Mouse (Mus musculus): ENCODE measurements at regions not wholly inside any gene's neighbourhood (a gene's known extent, or its start where the extent isn't known, plus 50 kb on each side); places are given as distances from the start of the nearest gene placed in this dataset.

DNA sequence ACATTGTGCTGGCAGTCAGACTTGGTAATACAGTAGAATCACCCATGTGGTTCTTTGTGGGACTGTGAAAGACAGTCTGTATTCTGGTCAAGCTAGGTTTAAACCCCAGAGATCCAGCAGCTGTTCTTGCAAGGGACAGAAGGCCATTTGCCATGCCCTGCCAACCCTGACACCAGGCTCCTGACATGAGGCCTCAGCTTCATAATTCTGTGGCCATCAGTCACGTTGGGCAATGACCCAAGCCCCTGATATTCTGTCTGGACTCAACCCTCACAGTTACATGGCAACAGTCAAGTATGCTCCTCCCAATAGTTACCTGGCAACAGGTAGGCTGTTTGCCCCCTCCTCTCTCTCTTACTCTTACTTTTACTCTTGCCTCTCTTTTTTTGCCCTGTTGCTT lies 221.3 kb downstream of the Serpinb8 start:
- TF ChIP-seq CTCF (IDR thresholded peaks at IDR 0.05; ENCODE audit: low read depth): no peak
- TF ChIP-seq EP300 (optimal IDR thresholded peaks at IDR 0.05): no peak
- Histone ChIP-seq H3K4me3 (ENCODE audit: low read depth, low read length) (no peak overlapping the region), H3K9ac (ENCODE audit: low read length) (no peak overlapping the region), H3K27me3 (ENCODE audit: control insufficient read depth, insufficient read depth, low read length) (no peaks in the 10 kb centered on the region), H3K4me2 (replicated peaks; ENCODE audit: low read depth) (no peak overlapping the region), H3K4me1 (replicated peaks; ENCODE audit: control insufficient read depth, insufficient read depth) (no peaks in the 10 kb centered on the region), H3K9me3 (ENCODE audit: control insufficient read depth, low read length) (no peaks in the 10 kb centered on the region), H3K36me3 (ENCODE audit: control insufficient read depth, insufficient read depth, low read length) (no peaks in the 10 kb centered on the region), H3K27ac (replicated peaks) (no peak overlapping the region)
- ATAC-seq (ENCODE audit: low FRiP score, low TSS enrichment) (no peak), DNase-seq (ENCODE audit: low spot score) (no peak)
- 53% methylated on average over 1 of the region's 1 CpGs for WGBS

DNA sequence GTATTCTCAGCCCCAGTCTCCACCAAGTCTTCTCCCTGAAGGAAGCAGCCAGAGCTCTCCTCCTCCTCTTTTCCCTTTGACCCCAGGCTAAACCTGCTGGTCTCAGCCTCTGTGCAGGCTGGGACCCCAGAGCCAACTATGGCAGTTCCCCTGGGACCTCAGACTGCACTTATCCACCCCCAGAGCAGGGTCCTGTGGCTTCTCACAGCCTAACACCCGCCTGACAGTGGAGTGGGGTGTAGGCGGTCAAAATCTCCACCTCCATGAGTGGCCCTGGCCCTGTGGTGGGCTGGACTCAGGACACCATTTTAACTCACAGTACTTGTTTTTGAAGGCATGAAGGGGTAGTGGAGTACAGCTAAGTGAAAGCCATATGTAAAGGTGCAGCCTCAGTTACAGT lies 222.1 kb downstream of the Serpinb8 start:
- H3K36me3 ChIP-seq (ENCODE audit: control insufficient read depth, insufficient read depth, low read length): no peaks in the 10 kb centered on the region
- ATAC-seq (ENCODE audit: low FRiP score, low TSS enrichment) (no peak), DNase-seq (ENCODE audit: low spot score) (no peak)
- no peak overlapping the region for H3K4me3 ChIP-seq (ENCODE audit: low read depth, low read length)
- H3K9ac ChIP-seq (ENCODE audit: low read length): no peak overlapping the region
- H3K9me3 ChIP-seq (ENCODE audit: control insufficient read depth, low read length): no peaks in the 10 kb centered on the region
- no peaks in the 10 kb centered on the region for H3K27me3 ChIP-seq (ENCODE audit: control insufficient read depth, insufficient read depth, low read length)
- H3K27ac ChIP-seq (replicated peaks): no peak overlapping the region
- H3K4me1 ChIP-seq (replicated peaks; ENCODE audit: control insufficient read depth, insufficient read depth): no peaks in the 10 kb centered on the region
- 79% methylated on average over 2 of the region's 2 CpGs for WGBS
- H3K4me2 ChIP-seq (replicated peaks; ENCODE audit: low read depth): no peak overlapping the region
- TF ChIP-seq CTCF (IDR thresholded peaks at IDR 0.05; ENCODE audit: low read depth) (no peak), EP300 (optimal IDR thresholded peaks at IDR 0.05) (no peak)

DNA sequence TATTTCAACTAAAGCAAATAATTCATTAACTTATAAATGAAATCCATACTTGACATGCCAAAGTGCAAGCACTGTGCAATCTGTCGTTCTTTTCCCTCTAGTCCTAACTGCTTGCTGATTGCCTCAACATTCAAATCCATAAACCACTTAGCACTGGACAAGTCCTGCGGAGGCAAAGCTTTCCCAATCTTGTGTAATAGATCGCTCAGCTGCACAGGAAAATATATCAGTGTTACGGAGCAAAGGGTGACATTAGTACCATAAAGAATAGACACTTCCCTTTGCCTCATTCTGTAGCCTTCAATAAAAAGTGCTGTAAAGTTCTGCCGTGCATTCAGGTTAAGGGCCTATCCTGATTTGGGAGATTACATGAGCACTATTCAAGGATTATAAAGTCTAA lies 248.1 kb downstream of the Serpinb8 start:
- TF ChIP-seq EP300 (optimal IDR thresholded peaks at IDR 0.05): no peak
- no peak for TF ChIP-seq CTCF (IDR thresholded peaks at IDR 0.05; ENCODE audit: low read depth)
- ATAC-seq (ENCODE audit: low FRiP score, low TSS enrichment) (no peak), DNase-seq (ENCODE audit: low spot score) (no peak)
- no peaks in the 10 kb centered on the region for H3K27me3 ChIP-seq (ENCODE audit: control insufficient read depth, insufficient read depth, low read length)
- no peak overlapping the region for H3K4me3 ChIP-seq (ENCODE audit: low read depth, low read length)
- H3K27ac ChIP-seq (replicated peaks): no peak overlapping the region
- 68% methylated on average over 5 of the region's 5 CpGs for WGBS
- H3K9ac ChIP-seq (ENCODE audit: low read length): no peak overlapping the region
- no peak overlapping the region for H3K4me2 ChIP-seq (replicated peaks; ENCODE audit: low read depth)
- no peaks in the 10 kb centered on the region for H3K36me3 ChIP-seq (ENCODE audit: control insufficient read depth, insufficient read depth, low read length)
- H3K9me3 ChIP-seq (ENCODE audit: control insufficient read depth, low read length): no peaks in the 10 kb centered on the region
- no peaks in the 10 kb centered on the region for H3K4me1 ChIP-seq (replicated peaks; ENCODE audit: control insufficient read depth, insufficient read depth)

DNA sequence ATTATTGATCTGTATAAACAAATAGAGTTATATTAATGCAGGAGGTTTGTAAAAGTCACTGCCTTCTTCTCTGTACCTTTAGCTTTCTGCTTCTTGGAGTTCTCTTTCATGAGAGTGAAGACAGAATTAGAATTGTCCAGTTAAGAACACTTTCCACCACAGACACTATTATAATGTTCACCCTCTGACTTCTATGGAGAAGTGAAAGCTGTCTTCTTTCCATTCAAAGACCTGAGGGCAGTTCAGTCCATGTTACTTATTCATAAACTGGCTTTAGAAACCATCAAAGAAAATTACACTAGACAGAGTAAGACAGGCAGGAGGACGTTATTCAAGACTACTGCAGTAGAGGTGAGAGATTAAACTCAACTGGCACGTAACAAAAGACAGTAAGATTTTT lies 262.6 kb downstream of the Serpinb8 start:
- Histone ChIP-seq H3K4me2 (replicated peaks; ENCODE audit: low read depth) (no peak overlapping the region), H3K9me3 (ENCODE audit: control insufficient read depth, low read length) (no peaks in the 10 kb centered on the region), H3K36me3 (ENCODE audit: control insufficient read depth, insufficient read depth, low read length) (no peaks in the 10 kb centered on the region), H3K27me3 (ENCODE audit: control insufficient read depth, insufficient read depth, low read length) (no peaks in the 10 kb centered on the region), H3K4me1 (replicated peaks; ENCODE audit: control insufficient read depth, insufficient read depth) (no peaks in the 10 kb centered on the region), H3K4me3 (ENCODE audit: low read depth, low read length) (no peak overlapping the region), H3K9ac (ENCODE audit: low read length) (no peak overlapping the region), H3K27ac (replicated peaks) (no peak overlapping the region)
- DNase-seq (ENCODE audit: low spot score): no peak
- 65% methylated on average over 2 of the region's 2 CpGs for WGBS
- TF ChIP-seq EP300 (optimal IDR thresholded peaks at IDR 0.05): no peak
- no peak for TF ChIP-seq CTCF (IDR thresholded peaks at IDR 0.05; ENCODE audit: low read depth)
- ATAC-seq (ENCODE audit: low FRiP score, low TSS enrichment): no peak

DNA sequence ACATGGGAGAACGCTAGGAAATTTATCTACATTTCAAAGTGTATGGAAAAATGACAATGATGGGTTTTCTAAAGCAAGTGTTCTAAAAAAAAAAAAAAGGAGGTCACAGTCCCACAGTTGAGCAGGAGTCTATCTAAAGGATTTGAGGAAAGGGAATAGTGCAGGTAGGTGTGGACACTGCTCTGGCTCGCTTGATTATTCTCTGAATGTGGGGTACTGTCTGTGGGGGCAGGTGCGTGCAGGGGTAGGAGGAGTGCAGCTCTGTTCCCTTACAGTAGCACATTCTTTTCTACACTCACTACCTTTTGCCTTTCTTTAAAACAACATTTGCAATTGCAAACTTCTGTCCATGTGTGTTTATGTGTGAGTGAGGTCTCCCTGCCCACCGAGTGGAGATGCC lies 263.2 kb downstream of the Serpinb8 start:
- Histone ChIP-seq H3K9ac (ENCODE audit: low read length) (no peak overlapping the region), H3K4me3 (ENCODE audit: low read depth, low read length) (no peak overlapping the region), H3K27me3 (ENCODE audit: control insufficient read depth, insufficient read depth, low read length) (no peaks in the 10 kb centered on the region), H3K27ac (replicated peaks) (no peak overlapping the region), H3K4me2 (replicated peaks; ENCODE audit: low read depth) (no peak overlapping the region), H3K4me1 (replicated peaks; ENCODE audit: control insufficient read depth, insufficient read depth) (no peaks in the 10 kb centered on the region), H3K36me3 (ENCODE audit: control insufficient read depth, insufficient read depth, low read length) (no peaks in the 10 kb centered on the region), H3K9me3 (ENCODE audit: control insufficient read depth, low read length) (no peaks in the 10 kb centered on the region)
- TF ChIP-seq EP300 (optimal IDR thresholded peaks at IDR 0.05): no peak
- no peak for TF ChIP-seq CTCF (IDR thresholded peaks at IDR 0.05; ENCODE audit: low read depth)
- ATAC-seq (ENCODE audit: low FRiP score, low TSS enrichment): no peak
- WGBS: 80% methylated on average over 4 of the region's 4 CpGs
- no peak for DNase-seq (ENCODE audit: low spot score)

DNA sequence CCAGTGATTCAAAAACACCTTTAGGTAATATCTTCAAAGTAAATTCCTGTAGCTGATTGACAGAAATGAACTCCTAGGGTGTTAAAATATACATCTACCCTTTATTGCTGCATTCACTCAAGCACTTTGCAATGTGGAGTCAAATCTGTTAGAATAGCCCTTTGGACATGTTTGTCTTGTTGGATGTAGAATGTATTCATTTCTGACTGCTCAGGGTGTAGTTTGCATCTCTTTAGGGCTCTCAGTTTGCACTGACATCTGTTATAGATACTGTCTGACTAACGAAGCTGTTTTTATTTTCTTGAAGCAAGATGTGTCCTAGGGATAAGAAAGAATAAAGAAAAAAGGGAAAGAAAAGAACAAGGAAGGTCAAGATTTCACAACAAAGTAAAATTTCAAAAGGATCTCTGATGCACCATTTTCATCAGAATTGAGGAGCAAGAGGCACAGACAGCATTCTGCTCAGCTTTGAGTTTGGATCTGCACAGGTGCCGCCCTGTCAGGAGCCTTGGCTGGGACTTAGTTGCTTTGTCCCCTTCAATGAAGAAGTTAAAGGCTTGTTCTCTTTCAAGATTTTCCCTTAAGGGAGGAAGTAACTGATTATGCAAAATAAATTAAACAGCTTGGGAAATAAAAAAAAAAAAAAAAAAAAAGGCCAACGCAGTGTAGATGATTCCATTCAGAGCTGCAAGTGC lies 308.1 kb downstream of the Serpinb8 start:
- no peak for DNase-seq (ENCODE audit: low spot score)
- WGBS: 65% methylated on average over 3 of the region's 3 CpGs
- no peak overlapping the region for H3K27ac ChIP-seq (replicated peaks)
- no peak overlapping the region for H3K4me2 ChIP-seq (replicated peaks; ENCODE audit: low read depth)
- no peaks in the 10 kb centered on the region for H3K36me3 ChIP-seq (ENCODE audit: control insufficient read depth, insufficient read depth, low read length)
- H3K9ac ChIP-seq (ENCODE audit: low read length): no peak overlapping the region
- H3K4me1 ChIP-seq (replicated peaks; ENCODE audit: control insufficient read depth, insufficient read depth): no peaks in the 10 kb centered on the region
- H3K9me3 ChIP-seq (ENCODE audit: control insufficient read depth, low read length): no peaks in the 10 kb centered on the region
- TF ChIP-seq EP300 (optimal IDR thresholded peaks at IDR 0.05) (no peak), CTCF (IDR thresholded peaks at IDR 0.05; ENCODE audit: low read depth) (no peak)
- H3K4me3 ChIP-seq (ENCODE audit: low read depth, low read length): no peak overlapping the region
- no peaks in the 10 kb centered on the region for H3K27me3 ChIP-seq (ENCODE audit: control insufficient read depth, insufficient read depth, low read length)
- ATAC-seq (ENCODE audit: low FRiP score, low TSS enrichment): no peak
